Mouse (Mus musculus) heart, postnatal 0 days (tissue): Measurements from ENCODE around the gene Tpx2.

ENCODE experiments used
- CTCF ChIP-seq: IDR thresholded peaks from 2 replicates; pipeline ENCODE4 v1.5.1; 2016; ENCODE audit warnings: antibody characterized with exemption, control low read depth, low read depth
- EP300 ChIP-seq: IDR thresholded peaks from 2 replicates; pipeline ENCODE4 v1.6.1; 2016; ENCODE audit warnings: antibody characterized with exemption, low read depth

DNA sequence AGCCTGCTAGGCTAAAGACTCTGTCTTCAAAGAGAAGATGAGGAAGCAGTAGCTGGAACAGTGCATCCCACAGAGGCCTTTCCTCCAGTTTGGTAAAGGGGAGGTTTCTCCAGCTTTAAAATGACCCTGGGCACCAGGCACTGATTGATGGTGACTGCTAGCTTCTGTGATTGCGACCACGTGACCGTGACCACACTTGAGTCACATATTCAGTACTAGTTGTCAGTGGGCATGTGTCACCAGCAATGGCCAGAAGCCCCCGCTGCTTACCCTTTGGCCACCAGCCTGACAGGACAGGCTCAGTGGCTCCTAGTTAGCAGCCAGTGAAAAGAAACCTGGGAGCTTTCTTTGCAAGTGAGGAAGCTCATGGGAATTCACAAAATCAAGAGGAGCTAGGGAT, 55.8 kb downstream of the Tpx2 start:
- no peak for TF ChIP-seq CTCF
- no peak for TF ChIP-seq EP300
